Mouse (Mus musculus): Measurements from ENCODE around the gene 1810062G17Rik. TPM values are rescaled to one million over a fixed set of nuclear protein-coding genes. Genes with fewer than 3 reads are reported as not detected.

1810062G17Rik gene
- total and polyA plus RNA-seq, 3 experiments: 1.0 to 2.3 TPM; not detected in 1

GRCm38 (mm10) chr3:36495436-36495835 lies 19.7 kb downstream of the 1810062G17Rik start (continued):
- no peak for TF ChIP-seq CHD1 (IDR thresholded peaks at IDR 0.05; ENCODE audit: low read depth, low read length)

GRCm38 (mm10) chr3:36496273-36496672 lies 20.5 kb downstream of the 1810062G17Rik start:
- peaks cover 6 to 27% of the 10 kb centered on the region in 2 experiments for H3K4me1 ChIP-seq (ENCODE audit: control insufficient read depth in 1 of 2, insufficient read depth in 2 of 2, low read length in 2 of 2)
- H3K9ac ChIP-seq (ENCODE audit: control insufficient read depth, low read depth, low read length, poor library complexity, severe bottlenecking): no peak overlapping the region
- no peaks in the 10 kb centered on the region for H3K79me2 ChIP-seq (ENCODE audit: control insufficient read depth, insufficient read depth, low read length, poor library complexity)
- TF ChIP-seq ZNF384 (IDR thresholded peaks at IDR 0.05; ENCODE audit: low read depth, low read length) (no peak), POLR2AphosphoS2 (IDR thresholded peaks at IDR 0.05; ENCODE audit: low read length) (no peak), JUND (IDR thresholded peaks at IDR 0.05; ENCODE audit: low read depth, low read length) (no peak), BHLHE40 (IDR thresholded peaks at IDR 0.05; ENCODE audit: borderline replicate concordance, low read depth, low read length) (no peak), GABPA (IDR thresholded peaks at IDR 0.05; ENCODE audit: low read depth, low read length) (no peak), ZMIZ1 (IDR thresholded peaks at IDR 0.05; ENCODE audit: low read depth, low read length) (no peak), MAZ (IDR thresholded peaks at IDR 0.05; ENCODE audit: low read depth, low read length) (no peak), NELFE (IDR thresholded peaks at IDR 0.05; ENCODE audit: low read depth, low read length) (no peak), ZKSCAN1 (IDR thresholded peaks at IDR 0.05; ENCODE audit: low read depth, low read length) (no peak), HCFC1 (IDR thresholded peaks at IDR 0.05; ENCODE audit: low read depth, low read length) (no peak), MYB (IDR thresholded peaks at IDR 0.05; ENCODE audit: low read depth, low read length) (no peak), MYC (IDR thresholded peaks at IDR 0.05; ENCODE audit: low read depth, low read length) (no peak), ETS1 (IDR thresholded peaks at IDR 0.05; ENCODE audit: low read depth, low read length) (no peak), GATA1 (IDR thresholded peaks at IDR 0.05; ENCODE audit: low read depth, low read length) (no peak), CTCF (IDR thresholded peaks at IDR 0.05 in 2 of 3, conservative IDR thresholded peaks at IDR 0.05 in 1 of 3; ENCODE audit: control insufficient read depth in 1 of 3, insufficient read depth in 1 of 3, low read depth in 2 of 3, low read length in 3 of 3, poor library complexity in 1 of 3, severe bottlenecking in 1 of 3) (no peak)
- H3K36me3 ChIP-seq (ENCODE audit: control insufficient read depth in 1 of 2, insufficient read depth in 2 of 2, low read length in 2 of 2): peaks cover 0 to 22% of the 10 kb centered on the region in 2 experiments; a peak in 2 of 4 replicates
- DNase-seq (ENCODE audit: low read depth, low spot score): no peak
- no peaks in the 10 kb centered on the region for H3K9me3 ChIP-seq (replicated peaks; ENCODE audit: insufficient read depth, low read length)
- no peak overlapping the region for H3K27ac ChIP-seq (ENCODE audit: control insufficient read depth, low read depth, low read length)
- H3K27me3 ChIP-seq (ENCODE audit: control insufficient read depth in 1 of 2, insufficient read depth in 2 of 2, low read length in 2 of 2): no peaks in the 10 kb centered on the region
- H3K4me3 ChIP-seq (ENCODE audit: control insufficient read depth in 1 of 2, insufficient read depth in 1 of 2, low read depth in 2 of 2, low read length in 2 of 2): no peak overlapping the region

- TF ChIP-seq SMC3 (IDR thresholded peaks at IDR 0.05; ENCODE audit: low read depth, low read length): peak; percentile 79
- 0 out of 2 replicates have a peak, but pooled peaks have one; percentile 14 for TF ChIP-seq SIN3A (IDR thresholded peaks at IDR 0.05; ENCODE audit: low read length)
- peak; percentile 95 for TF ChIP-seq RAD21 (IDR thresholded peaks at IDR 0.05; ENCODE audit: low read depth, low read length)
- TF ChIP-seq CTCF (IDR thresholded peaks at IDR 0.05 in 2 of 3, conservative IDR thresholded peaks at IDR 0.05 in 1 of 3; ENCODE audit: control insufficient read depth in 1 of 3, insufficient read depth in 1 of 3, low read depth in 2 of 3, low read length in 3 of 3, poor library complexity in 1 of 3, severe bottlenecking in 1 of 3): peak; percentile 53 to 91 (median 89)
- TF ChIP-seq UBTF (IDR thresholded peaks at IDR 0.05; ENCODE audit: borderline replicate concordance, insufficient read depth, low read depth, low read length): no peak
- TF ChIP-seq NELFE (IDR thresholded peaks at IDR 0.05; ENCODE audit: low read depth, low read length): peak; percentile 17; the same call in 1 of the 2 replicates
- TF ChIP-seq ZC3H11A (IDR thresholded peaks at IDR 0.05; ENCODE audit: low read depth, low read length): peak; percentile 78
- TF ChIP-seq HCFC1 (IDR thresholded peaks at IDR 0.05; ENCODE audit: low read depth, low read length): no peak
- Histone ChIP-seq H3K36me3 (ENCODE audit: control insufficient read depth in 1 of 2, insufficient read depth in 2 of 2, low read length in 2 of 2) (peaks cover 0 to 20% of the 10 kb centered on the region in 2 experiments; a peak in 2 of 4 replicates), H3K9me3 (replicated peaks; ENCODE audit: insufficient read depth, low read length) (no peaks in the 10 kb centered on the region), H3K9ac (ENCODE audit: control insufficient read depth, low read depth, low read length, poor library complexity, severe bottlenecking) (no peak overlapping the region; the same call in 1 of the 2 replicates), H3K27me3 (ENCODE audit: control insufficient read depth in 1 of 2, insufficient read depth in 2 of 2, low read length in 2 of 2) (no peaks in the 10 kb centered on the region; a peak in 1 of 4 replicates), H3K4me1 (ENCODE audit: control insufficient read depth in 1 of 2, insufficient read depth in 2 of 2, low read length in 2 of 2) (peaks cover 6 to 22% of the 10 kb centered on the region in 2 experiments), H3K4me3 (ENCODE audit: control insufficient read depth in 1 of 2, insufficient read depth in 1 of 2, low read depth in 2 of 2, low read length in 2 of 2) (no peak overlapping the region), H3K27ac (ENCODE audit: control insufficient read depth, low read depth, low read length) (no peak overlapping the region), H3K79me2 (ENCODE audit: control insufficient read depth, insufficient read depth, low read length, poor library complexity) (no peaks in the 10 kb centered on the region)
- peak; percentile 84 for DNase-seq (ENCODE audit: low read depth, low spot score)
These were observed 21.0 kb downstream of the 1810062G17Rik start for GRCm38 (mm10) chr3:36496746-36497145.

All from MEL (cell line).